Mouse (Mus musculus): ENCODE data around the gene Phykpl. TPM values are rescaled to one million over a fixed set of nuclear protein-coding genes. Genes with fewer than 3 reads are reported as not detected.

Phykpl gene
- polyA plus RNA-seq, 1 experiment from 2014 or later, result 16.4 TPM

DNA sequence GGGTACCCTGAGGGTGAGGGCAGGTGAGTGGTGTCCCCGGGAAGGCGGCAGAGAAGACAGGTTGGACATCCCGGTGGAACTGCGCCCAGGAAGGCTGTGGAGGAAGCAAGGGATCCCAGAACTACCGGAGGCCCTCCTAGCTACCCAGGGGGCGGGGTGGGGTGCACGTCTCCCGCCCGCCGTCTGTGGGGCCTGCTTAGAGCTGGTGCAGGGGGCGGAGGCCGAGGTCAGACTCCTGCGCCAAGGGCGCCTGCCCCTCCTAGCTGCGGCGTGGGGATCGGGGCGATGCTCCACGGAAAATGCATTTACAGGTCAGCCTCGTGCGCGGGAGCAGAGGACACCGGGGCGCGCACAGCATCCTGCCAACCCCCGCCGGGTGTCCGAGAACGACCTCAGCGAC, 65.7 kb downstream of the Phykpl start:
- H3K27ac ChIP-seq, result no peak overlapping the region
- ATAC-seq (ENCODE audit: low FRiP score), result peak; percentile 18; the same call in 1 of the 2 replicates
- H3K9me3 ChIP-seq, result no peaks in the 10 kb centered on the region
- no peaks in the 10 kb centered on the region for H3K36me3 ChIP-seq (replicated peaks)
- peak overlapping the region; percentile 85 for H3K4me2 ChIP-seq
- H3K27me3 ChIP-seq, result peaks cover 34% of the 10 kb centered on the region
- 1% methylated on average over 30 of the region's 30 CpGs for WGBS
- peak overlapping the region; percentile 68 for H3K9ac ChIP-seq
- peaks cover 31% of the 10 kb centered on the region for H3K4me1 ChIP-seq
- peak overlapping the region; percentile 55 for H3K4me3 ChIP-seq (replicated peaks)

DNA sequence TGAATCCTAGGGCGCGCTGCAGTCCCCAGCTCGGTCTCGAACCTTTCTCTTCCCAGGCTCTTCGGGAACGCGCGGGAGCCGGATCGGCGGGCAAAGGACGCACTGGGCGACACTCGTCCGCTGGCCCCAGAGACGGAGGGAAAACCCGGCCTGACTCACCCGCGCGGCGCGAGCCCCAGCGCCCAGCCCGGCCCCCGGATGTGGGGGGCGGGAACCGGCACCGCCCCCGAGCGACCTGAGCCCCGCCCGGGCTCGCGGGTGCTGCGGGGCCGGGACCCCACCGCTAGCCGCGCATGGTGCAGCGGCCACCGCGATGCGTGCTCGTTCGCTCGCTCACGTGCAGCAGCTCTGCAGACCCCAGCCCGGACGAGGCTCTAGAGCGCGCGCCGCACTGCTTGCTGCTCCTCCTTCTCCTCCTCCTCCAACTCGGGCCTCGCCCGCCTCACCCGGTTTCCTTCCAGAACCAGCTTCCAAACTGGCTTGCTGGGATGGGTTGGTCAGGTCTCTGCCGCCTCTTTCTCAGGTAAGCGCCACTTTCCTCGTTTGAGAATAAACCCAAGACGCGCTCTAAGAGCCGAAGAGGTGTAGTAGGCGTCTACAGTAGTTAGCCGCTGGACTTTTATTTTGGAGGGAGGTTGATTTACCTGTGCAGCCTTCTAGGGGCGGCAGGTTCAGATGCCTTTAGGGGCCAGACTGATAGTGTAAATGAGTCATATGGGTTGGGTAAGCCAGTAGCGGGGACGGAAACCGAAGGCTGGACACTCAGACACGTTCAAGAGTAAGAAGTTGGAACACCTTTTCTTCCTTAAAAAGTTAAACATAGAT, 66.3 kb downstream of the Phykpl start, which contains the start of the genes N4bp3 and D930048N14Rik:
TSS of gene N4bp3 (minus strand) at position 152 of the 825 bp plus-strand sequence.
TSS of gene D930048N14Rik (plus strand) at position 264 of the 825 bp plus-strand sequence.
- peak within 1 kb of the TSS; percentile 68 for H3K9ac ChIP-seq
- 1% methylated on average over 59 of the region's 70 CpGs for WGBS
- H3K4me3 ChIP-seq (replicated peaks), result peak within 1 kb of the TSS; percentile 55

DNA sequence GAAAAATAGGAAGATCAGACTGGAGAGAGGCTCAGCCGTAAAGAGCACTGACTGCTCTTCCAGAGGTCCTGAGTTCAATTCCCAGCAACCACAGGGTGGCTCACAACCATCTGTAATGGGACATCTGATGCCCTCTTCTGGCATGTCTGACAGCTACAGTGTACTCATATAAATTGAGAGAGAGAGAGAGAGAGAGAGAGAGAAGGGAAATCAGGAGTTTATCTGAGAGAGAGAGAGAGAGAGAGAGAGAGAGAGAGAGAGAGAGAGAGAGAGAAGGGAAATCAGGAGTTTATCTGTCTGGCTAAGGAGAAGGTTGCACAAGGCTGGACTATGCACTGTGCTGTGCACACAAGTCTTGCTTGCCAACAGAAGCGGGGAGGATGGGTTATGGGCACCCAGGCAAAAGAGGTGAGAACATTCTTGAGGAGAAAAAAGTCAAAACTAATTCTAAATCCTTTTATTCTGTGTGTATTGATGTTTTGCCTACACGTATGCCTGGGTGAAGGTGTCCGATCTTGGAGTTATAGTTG, 68.4 kb downstream of the Phykpl start:
- ATAC-seq (ENCODE audit: low FRiP score), result no peak
- H3K27ac ChIP-seq, result no peak overlapping the region

More for the DNA sequence above, 66.3 kb downstream of the Phykpl start, which contains the start of the genes N4bp3 and D930048N14Rik:
- Histone ChIP-seq H3K27me3 (peaks cover 34% of the 10 kb centered on the region), H3K36me3 (replicated peaks) (no peaks in the 10 kb centered on the region), H3K27ac (no peak within 1 kb of the TSS), H3K9me3 (no peaks in the 10 kb centered on the region), H3K4me1 (peaks cover 31% of the 10 kb centered on the region), H3K4me2 (peak within 1 kb of the TSS; percentile 85)
- peak; percentile 82 for ATAC-seq (ENCODE audit: low FRiP score)

DNA sequence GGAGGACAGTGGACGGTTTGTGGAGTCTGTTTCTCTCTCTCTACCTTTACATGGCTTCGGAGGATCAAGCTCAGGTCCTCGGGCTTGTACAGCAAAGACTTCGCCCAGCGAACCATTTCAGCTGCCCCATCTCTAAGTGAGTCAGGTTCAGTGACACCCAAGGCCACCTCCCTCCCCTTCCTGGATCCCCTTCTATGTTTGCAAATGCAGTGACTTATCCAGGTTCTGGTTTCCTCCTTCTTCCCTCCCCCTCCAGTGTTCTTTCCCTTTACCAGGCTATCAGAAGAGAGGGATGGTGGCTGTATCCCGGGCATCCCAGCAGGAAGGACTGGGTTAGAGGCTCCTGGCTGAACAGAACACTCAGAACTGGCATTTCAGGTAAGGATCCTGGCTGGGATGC, 69.2 kb downstream of the Phykpl start:
- H3K9ac ChIP-seq, result no peak overlapping the region
- ATAC-seq (ENCODE audit: low FRiP score), result no peak
- H3K4me3 ChIP-seq (replicated peaks), result no peak overlapping the region
- 81% methylated on average over 6 of the region's 6 CpGs for WGBS
- H3K9me3 ChIP-seq, result no peaks in the 10 kb centered on the region
- no peak overlapping the region for H3K27ac ChIP-seq
- H3K27me3 ChIP-seq, result peaks cover 31% of the 10 kb centered on the region
- H3K36me3 ChIP-seq (replicated peaks), result no peaks in the 10 kb centered on the region
- H3K4me1 ChIP-seq, result peaks cover 24% of the 10 kb centered on the region
- no peak overlapping the region for H3K4me2 ChIP-seq

More for the DNA sequence above, 68.4 kb downstream of the Phykpl start:
- no peaks in the 10 kb centered on the region for H3K36me3 ChIP-seq (replicated peaks)
- 94% methylated on average over 4 of the region's 4 CpGs for WGBS
- peaks cover 31% of the 10 kb centered on the region for H3K4me1 ChIP-seq
- no peak overlapping the region for H3K9ac ChIP-seq
- H3K4me2 ChIP-seq, result no peak overlapping the region
- H3K4me3 ChIP-seq (replicated peaks), result no peak overlapping the region
- H3K27me3 ChIP-seq, result peaks cover 31% of the 10 kb centered on the region
- H3K9me3 ChIP-seq, result no peaks in the 10 kb centered on the region

Other genes starting within 250 kb of the Phykpl start
- 853 and 874 TPM in 2 replicates for gene Hnrnpab, start 22.1 kb downstream of the Phykpl start, polyA plus RNA-seq (2016; fragmentation: Nextera tagmentation; extraction: Ambion mirVana)
- 126 and 131 TPM in 2 replicates for gene Nhp2, start 35.0 kb downstream of the Phykpl start, polyA plus RNA-seq (2016; fragmentation: Nextera tagmentation; extraction: Ambion mirVana)
- 43.4 and 44.7 TPM in 2 replicates for gene Rmnd5b, start 51.1 kb downstream of the Phykpl start, polyA plus RNA-seq (2016; fragmentation: Nextera tagmentation; extraction: Ambion mirVana)
- 9.5 and 10.5 TPM in 2 replicates for gene N4bp3, start 66.1 kb downstream of the Phykpl start, polyA plus RNA-seq (2016; fragmentation: Nextera tagmentation; extraction: Ambion mirVana)
- 0.66 and 0.91 TPM in 2 replicates for gene D930048N14Rik, start 66.2 kb downstream of the Phykpl start, polyA plus RNA-seq (2016; fragmentation: Nextera tagmentation; extraction: Ambion mirVana)
- 95.4 and 101 TPM in 2 replicates for gene 0610009B22Rik, start 104.1 kb downstream of the Phykpl start, polyA plus RNA-seq (2016; fragmentation: Nextera tagmentation; extraction: Ambion mirVana)
- 14.7 and 14.8 TPM in 2 replicates for gene Sec24a, start 178.9 kb downstream of the Phykpl start, polyA plus RNA-seq (2016; fragmentation: Nextera tagmentation; extraction: Ambion mirVana)
- 115 and 117 TPM in 2 replicates for gene Sar1b, start 178.9 kb downstream of the Phykpl start, polyA plus RNA-seq (2016; fragmentation: Nextera tagmentation; extraction: Ambion mirVana)